Mouse (Mus musculus) neutrophil, adult 59 days (primary cell): ENCODE measurements around the gene Il1f6. TPM values are rescaled to one million over a fixed set of nuclear protein-coding genes. Genes with fewer than 3 reads are reported as not detected.

Experiments
- total RNA-seq, 2 experiments: library from RNA; stranded (reverse); gene quantifications; 1 replicate in 1 of 2; 2 replicates in 1 of 2; pipeline ENCODE4 v1.2.4; 2023

The Il1f6 gene
- total RNA-seq = not detected

DNA sequence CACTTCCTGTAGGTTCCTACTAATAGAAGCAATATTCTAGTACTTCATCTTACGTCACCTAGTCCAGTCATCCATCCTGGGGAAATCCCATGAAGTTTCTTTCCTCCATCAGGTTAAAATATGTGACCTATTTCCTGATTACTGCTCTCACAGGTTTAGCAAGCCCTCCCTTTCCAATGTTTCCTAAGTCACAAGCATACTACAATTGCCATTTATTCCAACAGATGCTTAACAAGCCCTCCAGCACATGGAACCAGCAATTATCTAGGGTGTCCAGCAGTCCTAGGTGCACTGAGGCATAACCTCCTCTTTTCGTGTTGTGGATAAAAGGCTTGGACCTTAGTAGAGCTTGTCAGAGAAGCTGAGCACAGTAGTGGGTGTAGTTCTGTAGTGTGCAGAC is at the start of gene Il1f6:
Il1f6 (plus strand) TSS at position 301 of the 400 bp plus-strand sequence.

DNA sequence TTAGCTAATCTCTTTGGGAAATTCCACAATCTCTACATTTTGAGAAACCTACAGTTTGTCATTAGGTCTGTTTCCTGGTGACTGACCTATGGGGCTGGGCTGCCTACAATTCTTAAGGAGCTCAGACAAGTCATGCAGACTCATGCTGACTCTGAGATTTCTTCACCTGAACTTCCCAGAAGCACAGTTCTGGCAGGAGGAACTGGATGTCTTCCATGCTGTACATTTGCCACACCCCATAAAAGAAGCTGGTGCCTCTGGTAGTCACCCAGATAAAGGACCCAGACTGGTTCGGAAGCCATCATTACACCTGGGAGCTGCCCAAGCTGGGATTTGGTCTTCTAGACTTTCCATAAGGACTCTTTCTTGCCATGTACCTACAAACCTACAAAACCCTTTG is 29.0 kb upstream of the Il1f6 start, which contains the start of gene Il1f9:
Il1f9 (plus strand) TSS at position 301 of the 400 bp plus-strand sequence.

Other genes starting within 250 kb of the Il1f6 start
- gene Hnmt, start 166.0 kb upstream of the Il1f6 start, total RNA-seq = 10 to 100 TPM; 11.7 to 13.3 TPM
- gene Tbpl2, start 118.8 kb upstream of the Il1f6 start, total RNA-seq = not detected
- not detected for gene Il1f8, start 62.3 kb upstream of the Il1f6 start, total RNA-seq
- 100 to 1,000 TPM; 143 to 165 TPM for gene Il1f9, start 28.9 kb upstream of the Il1f6 start, total RNA-seq
- gene Il1f5, start 61.5 kb downstream of the Il1f6 start, total RNA-seq = not detected
- not detected for gene Il1f10, start 75.8 kb downstream of the Il1f6 start, total RNA-seq
- gene Il1rn, start 121.4 kb downstream of the Il1f6 start, total RNA-seq = 100 to 1,000 TPM in 1 of 2 experiments, 10 to 100 TPM in 1; 96.3 to 104 TPM
- gene Psd4, start 152.2 kb downstream of the Il1f6 start, total RNA-seq = 100 to 1,000 TPM; 129 to 130 TPM